Mouse (Mus musculus) stomach, postnatal 0 days (tissue): ENCODE measurements around the gene Bcap31. TPM values are rescaled to one million over a fixed set of nuclear protein-coding genes. Genes with fewer than 3 reads are reported as not detected.

Experiments used
- ATAC-seq: fragments of 200-750 bp; cut with Nextera tagmentation; 2 replicates; pipeline ENCODE4 v1.8.0; 2017; ENCODE audit not compliant: low FRiP score, low TSS enrichment
- DNase-seq: peaks from one replicate; pipeline ENCODE4 v3.0.0-alpha.2; 2016; ENCODE audit warnings: low spot score
- H3K27ac ChIP-seq: fragments of 300-500 bp; sonication (generic); replicated peaks from 2 replicates; pipeline ENCODE4 v1.5.1; 2014; ENCODE audit warnings: mild to moderate bottlenecking, control low read depth
- H3K27me3 ChIP-seq: fragments of 300-500 bp; sonication (generic); 2 replicates; pipeline ENCODE4 v1.6.1; 2014; ENCODE audit warnings: low read length; ENCODE audit not compliant: control insufficient read depth, insufficient read depth
- H3K36me3 ChIP-seq: fragments of 300-500 bp; sonication (generic); 2 replicates; pipeline ENCODE4 v1.6.1; 2014; ENCODE audit warnings: low read length, mixed read lengths; ENCODE audit not compliant: control insufficient read depth, insufficient read depth
- H3K4me1 ChIP-seq: fragments of 300-500 bp; sonication (generic); replicated peaks from 2 replicates; pipeline ENCODE4 v1.6.1; 2014; ENCODE audit warnings: antibody characterized with exemption; ENCODE audit not compliant: control insufficient read depth, insufficient read depth
- H3K4me2 ChIP-seq: fragments of 300-500 bp; sonication (generic); replicated peaks from 2 replicates; pipeline ENCODE4 v1.6.1; 2014; ENCODE audit warnings: low read depth, mild to moderate bottlenecking, control low read depth, moderate library complexity
- H3K4me3 ChIP-seq: fragments of 300-500 bp; sonication (generic); 2 replicates; pipeline ENCODE4 v1.5.1; 2014; ENCODE audit warnings: low read depth, low read length, control low read depth
- H3K9ac ChIP-seq: fragments of 300-500 bp; sonication (generic); 2 replicates; pipeline ENCODE4 v1.6.1; 2014; ENCODE audit warnings: mild to moderate bottlenecking, low read length, control low read depth, mixed read lengths
- H3K9me3 ChIP-seq: fragments of 300-500 bp; sonication (generic); 2 replicates; pipeline ENCODE4 v1.6.1; 2016; ENCODE audit warnings: low read length; ENCODE audit not compliant: control insufficient read depth
- CTCF ChIP-seq: IDR thresholded peaks from 2 replicates; pipeline ENCODE4 v1.5.1; 2016; ENCODE audit warnings: antibody characterized with exemption, low read depth, mild to moderate bottlenecking, moderate library complexity
- EP300 ChIP-seq: optimal IDR thresholded peaks from 2 replicates; pipeline ENCODE3; 2016; ENCODE audit warnings: antibody characterized with exemption
- WGBS: fragments of 180-500 bp; shearing (Covaris S2); extraction: QIAGEN DNeasy Blood & Tissue Kit; methylation state at CpG from one replicate; pipeline ENCODE4 v1.1.7; 2014; 5-methylcytosine and 5-hydroxymethylcytosine counted together
- polyA plus RNA-seq: library from polyadenylated mRNA; unstranded; fragments of >200 nt; fragmentation: Nextera tagmentation; extraction: Ambion mirVana; gene quantifications from 2 replicates; pipeline ENCODE4 v1.2.1, GENCODE M21; 2015

Bcap31 gene
- polyA plus RNA-seq, 1 experiment from 2014 or later, result 283 TPM

- 55% methylated on average over 3 of the region's 5 CpGs for WGBS
- Histone ChIP-seq H3K9ac (no peak overlapping the region), H3K4me3 (no peak overlapping the region), H3K4me2 (no peak overlapping the region), H3K9me3 (no peaks in the 10 kb centered on the region), H3K27me3 (no peaks in the 10 kb centered on the region), H3K4me1 (no peaks in the 10 kb centered on the region), H3K27ac (no peak overlapping the region), H3K36me3 (0 out of 2 replicates have a peak, but pooled peaks cover 3% of the 10 kb centered on the region)
- peak; percentile 60 for DNase-seq
- peak; percentile 82 for TF ChIP-seq CTCF
- TF ChIP-seq EP300, result no peak
- peak; percentile 80 for ATAC-seq
These were observed 24.9 kb downstream of the Bcap31 start for GRCm38 (mm10) chrX:73690917-73691629.

DNA sequence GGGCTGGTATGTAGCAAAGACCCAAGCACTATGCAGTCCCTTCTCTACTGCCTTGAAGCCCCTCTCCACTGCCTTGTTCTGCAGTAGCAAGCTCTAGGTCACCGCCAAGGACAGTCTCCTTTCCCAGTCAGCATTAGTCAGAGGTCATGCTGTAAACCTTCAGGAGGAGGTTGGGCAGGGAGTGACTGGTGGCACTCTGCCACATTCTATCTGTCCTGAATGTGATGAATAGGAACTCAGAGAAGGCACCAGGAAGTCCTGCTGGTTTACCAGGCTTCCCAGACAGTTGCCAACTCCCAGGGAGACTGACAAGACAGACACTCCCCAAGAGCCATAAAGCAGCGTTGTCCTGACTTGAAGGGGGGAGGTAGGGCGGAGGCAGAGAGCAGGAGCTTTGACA, 30.3 kb downstream of the Bcap31 start:
- 0 out of 2 replicates have a peak, but pooled peaks cover 3% of the 10 kb centered on the region for H3K36me3 ChIP-seq
- DNase-seq, result peak; percentile 59
- no peak for TF ChIP-seq EP300
- H3K4me1 ChIP-seq, result no peaks in the 10 kb centered on the region
- WGBS, result 39% methylated on average over 3 of the region's 3 CpGs
- H3K4me2 ChIP-seq, result no peak overlapping the region
- H3K9ac ChIP-seq, result no peak overlapping the region
- no peaks in the 10 kb centered on the region for H3K9me3 ChIP-seq
- H3K27ac ChIP-seq, result peak overlapping the region; percentile 71
- H3K27me3 ChIP-seq, result no peaks in the 10 kb centered on the region
- peak; percentile 80 for ATAC-seq
- H3K4me3 ChIP-seq, result no peak overlapping the region

DNA sequence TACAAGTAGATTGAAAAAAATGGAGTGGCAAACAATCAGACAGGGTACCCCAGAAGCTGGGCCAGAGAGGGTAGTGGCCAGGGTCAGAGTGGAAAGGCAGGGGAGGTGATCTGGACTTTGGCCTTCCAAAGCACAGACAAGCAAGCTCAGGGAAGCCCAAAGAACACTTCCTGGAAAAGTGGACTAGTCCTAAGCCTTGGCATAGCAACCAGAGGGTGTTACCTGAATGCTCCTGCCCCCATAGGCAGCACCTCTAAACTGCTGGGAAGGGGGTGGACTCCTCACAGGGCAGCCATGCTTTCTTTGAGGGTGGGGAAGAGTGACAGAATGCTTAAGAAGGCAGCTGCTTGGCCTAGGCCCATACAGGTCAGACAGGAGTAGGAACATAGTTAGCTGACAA, 31.0 kb downstream of the Bcap31 start:
- H3K9me3 ChIP-seq, result no peaks in the 10 kb centered on the region
- no peaks in the 10 kb centered on the region for H3K4me1 ChIP-seq
- H3K27me3 ChIP-seq, result no peaks in the 10 kb centered on the region
- peak overlapping the region; percentile 71 for H3K27ac ChIP-seq
- no peak overlapping the region for H3K9ac ChIP-seq
- ATAC-seq (peak; percentile 82), DNase-seq (no peak)
- no peak overlapping the region for H3K4me3 ChIP-seq
- TF ChIP-seq EP300 (no peak), CTCF (no peak)
- H3K36me3 ChIP-seq, result 0 out of 2 replicates have a peak, but pooled peaks cover 3% of the 10 kb centered on the region
- H3K4me2 ChIP-seq, result no peak overlapping the region

- H3K27me3 ChIP-seq, result no peaks in the 10 kb centered on the region
- H3K4me3 ChIP-seq, result no peak overlapping the region
- 80% methylated on average over 2 of the region's 2 CpGs for WGBS
- DNase-seq, result no peak
- TF ChIP-seq EP300 (no peak), CTCF (no peak)
- no peak overlapping the region for H3K4me2 ChIP-seq
- H3K9me3 ChIP-seq, result no peaks in the 10 kb centered on the region
- H3K27ac ChIP-seq, result no peak overlapping the region
- H3K9ac ChIP-seq, result no peak overlapping the region
- H3K4me1 ChIP-seq, result no peaks in the 10 kb centered on the region
- 0 out of 2 replicates have a peak, but pooled peaks cover 3% of the 10 kb centered on the region for H3K36me3 ChIP-seq
- ATAC-seq, result no peak
These were observed 31.8 kb downstream of the Bcap31 start for GRCm38 (mm10) chrX:73684156-73684555.

DNA sequence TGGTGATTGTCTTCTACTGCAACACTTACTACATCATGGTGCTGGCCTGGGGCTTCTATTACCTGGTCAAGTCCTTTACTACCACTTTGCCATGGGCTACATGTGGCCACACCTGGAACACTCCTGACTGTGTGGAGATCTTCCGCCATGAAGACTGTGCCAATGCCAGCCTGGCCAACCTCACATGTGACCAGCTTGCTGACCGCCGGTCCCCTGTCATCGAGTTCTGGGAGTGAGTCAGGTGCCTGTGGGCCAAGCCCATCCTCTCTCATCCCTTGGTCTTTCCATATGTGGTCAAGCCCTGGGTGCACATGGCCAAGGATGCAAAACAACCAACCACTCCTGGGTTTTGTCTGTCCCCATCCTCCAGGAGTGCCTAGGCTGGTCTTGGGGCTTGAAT, 39.3 kb downstream of the Bcap31 start:
- Histone ChIP-seq H3K27me3 (no peaks in the 10 kb centered on the region), H3K4me1 (no peaks in the 10 kb centered on the region), H3K36me3 (no peaks in the 10 kb centered on the region), H3K4me2 (no peak overlapping the region), H3K4me3 (no peak overlapping the region), H3K9me3 (no peaks in the 10 kb centered on the region), H3K27ac (no peak overlapping the region), H3K9ac (no peak overlapping the region)
- DNase-seq (no peak), ATAC-seq (no peak)
- TF ChIP-seq EP300 (no peak), CTCF (no peak)
- 93% methylated on average over 4 of the region's 4 CpGs for WGBS

DNA sequence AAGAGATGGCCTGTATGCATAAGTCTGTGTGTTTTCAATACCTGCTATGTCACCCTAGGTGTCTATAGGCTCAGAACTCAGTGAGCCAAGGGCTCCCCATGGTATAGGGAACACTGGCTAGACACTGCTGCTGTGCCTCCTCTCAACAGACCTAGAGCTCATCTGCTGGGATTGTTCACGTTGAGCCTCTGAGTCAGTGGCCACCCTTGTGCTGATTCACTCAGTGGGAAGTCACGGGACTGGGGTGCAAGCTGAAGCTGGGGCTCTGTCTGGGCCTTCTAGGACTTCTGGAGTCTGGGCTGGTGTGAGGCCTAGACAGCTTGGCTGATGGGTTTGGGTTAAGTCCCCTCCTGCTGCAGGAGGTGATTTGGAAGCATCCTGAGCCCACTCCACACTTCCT, 40.7 kb downstream of the Bcap31 start:
- TF ChIP-seq EP300 (no peak), CTCF (no peak)
- H3K27ac ChIP-seq, result no peak overlapping the region
- H3K4me3 ChIP-seq, result no peak overlapping the region
- no peaks in the 10 kb centered on the region for H3K36me3 ChIP-seq
- H3K4me2 ChIP-seq, result peak overlapping the region; percentile 66
- DNase-seq (no peak), ATAC-seq (no peak)
- 59% methylated on average over 2 of the region's 2 CpGs for WGBS
- no peaks in the 10 kb centered on the region for H3K27me3 ChIP-seq
- H3K9ac ChIP-seq, result no peak overlapping the region
- H3K4me1 ChIP-seq, result no peaks in the 10 kb centered on the region
- no peaks in the 10 kb centered on the region for H3K9me3 ChIP-seq
